Comparison of ENCODE assay signal across 12 mouse cellular contexts in the genomic region with DNA sequence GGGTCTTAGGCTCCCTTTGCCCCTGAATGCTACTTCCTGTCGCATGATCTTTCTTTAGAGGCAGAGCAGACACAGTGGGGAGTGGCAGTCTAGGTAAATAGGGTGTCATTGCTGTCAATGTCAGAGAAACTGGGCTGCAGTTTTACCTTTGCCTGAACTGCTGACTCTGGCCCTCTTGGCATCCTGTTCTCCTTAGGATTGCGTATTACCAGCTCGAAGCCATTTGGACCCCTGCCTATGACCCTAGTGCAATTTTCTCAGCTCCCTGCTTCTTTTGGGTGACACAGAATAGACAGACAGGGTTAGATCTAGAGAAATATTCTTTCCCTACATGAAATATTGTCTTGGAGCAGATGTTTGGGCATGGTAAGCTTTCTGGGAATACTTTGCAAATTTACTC.
DNase-seq lines count a peak whose midpoint lies in the region.
"Had no signal": no experiment of that assay in that cellular context is flagged by ENCODE, and none has a peak within 500 bp of the region (broad histone marks: within the 10 kb centered on the region; RNA-seq: fewer than 3 reads in every experiment).

No protein-coding gene starts in this region.

- peak; percentile 10 for DNase-seq in adrenal gland, postnatal 14 days
- DNase-seq in adrenal gland, postnatal 10 days: no peak
- DNase-seq in ZHBTc4 (ENCODE audit: low read depth, low spot score): peak; percentile 16
- DNase-seq in adipocyte (ENCODE audit: low spot score): peak; percentile 70
- DNase-seq in cerebellum, adult 11 months: no peak
- DNase-seq: adrenal gland, postnatal 25 days; cerebellum, adult 11-12 months; cerebellum, adult 2 months; cerebellum, adult 9-10 months; cerebellum, postnatal 10 days; cerebellum, postnatal 25 days; forebrain, postnatal 0 days had no signal

Comparison
In these comparisons a context has a peak if more than half of its experiments do, and no peak if none do; other contexts are left out.
1. DNase-seq: peak in adrenal gland, postnatal 14 days (single experiment), ZHBTc4 (single experiment) and adipocyte (single experiment); none in adrenal gland, postnatal 10 days (single experiment) and cerebellum, adult 11 months (single experiment).